Comparison of ENCODE assay signal across 22 mouse cellular contexts in genomic region chr1:169076006-169076405, GRCm38 (mm10).
DNase-seq lines count a peak whose midpoint lies in the region; ATAC-seq lines count a peak whose summit lies in the region.
"Had no signal": no experiment of that assay in that cellular context is flagged by ENCODE, and none has a peak within 500 bp of the region (broad histone marks: within the 10 kb centered on the region; RNA-seq: fewer than 3 reads in every experiment).

No protein-coding gene starts in this region.

- peak; percentile 26 for DNase-seq in forebrain, embryonic 14.5 days (ENCODE audit: low spot score)
- no peak for DNase-seq in hindbrain, embryonic 14.5 days (ENCODE audit: low spot score)
- DNase-seq in midbrain, embryonic 11.5 days (ENCODE audit: low spot score, missing footprints) = no peak
- DNase-seq in frontal cortex, postnatal 10 days (ENCODE audit: low spot score in 2 of 2) = no peak
- DNase-seq: adrenal gland, postnatal 14 days; B cell, adult 2 months; cerebellum, adult 18-20 months; cerebellum, postnatal 36 days; gastrocnemius, adult 2 months; heart, postnatal 4 days; kidney, postnatal 25 days; liver, embryonic 13.5 days; thymus, postnatal 14 days had no signal

- ATAC-seq in forebrain, embryonic 14.5 days = no peak
- ATAC-seq in forebrain, embryonic 16.5 days = no peak
- ATAC-seq in hindbrain, embryonic 13.5 days (ENCODE audit: low FRiP score) = 0 out of 2 replicates have a peak, but pooled peaks have one; percentile 24
- ATAC-seq in hindbrain, embryonic 14.5 days (ENCODE audit: low FRiP score) = no peak
- peak; percentile 69 for ATAC-seq in midbrain, embryonic 13.5 days
- ATAC-seq in midbrain, embryonic 11.5 days (ENCODE audit: low FRiP score) = no peak
- peak; percentile 44; the same call in 1 of the 2 replicates for ATAC-seq in neural tube, embryonic 12.5 days (ENCODE audit: low FRiP score, low read depth)
- ATAC-seq: activated CD4-positive, CD25-positive, alpha-beta regulatory T cell, adult 4 months; inflammation-experienced regulatory T-cells, adult 6 months; Patski had no signal

- H3K4me1 ChIP-seq in forebrain, embryonic 14.5 days (ENCODE audit: control insufficient read depth, insufficient read depth, low read length) = no peaks in the 10 kb centered on the region
- no peaks in the 10 kb centered on the region for H3K4me1 ChIP-seq in forebrain, embryonic 16.5 days (replicated peaks; ENCODE audit: control insufficient read depth, insufficient read depth, low read length)
- H3K4me1 ChIP-seq in hindbrain, embryonic 13.5 days (replicated peaks) = no peaks in the 10 kb centered on the region; the same call in 1 of the 2 replicates
- no peaks in the 10 kb centered on the region for H3K4me1 ChIP-seq in hindbrain, embryonic 14.5 days (replicated peaks; ENCODE audit: control insufficient read depth, insufficient read depth, low read length)
- no peaks in the 10 kb centered on the region for H3K4me1 ChIP-seq in midbrain, embryonic 13.5 days (replicated peaks)
- H3K4me1 ChIP-seq in midbrain, embryonic 11.5 days (ENCODE audit: control insufficient read depth, insufficient read depth, low read length) = no peaks in the 10 kb centered on the region
- peaks cover 5% of the 10 kb centered on the region; the same call in 1 of the 2 replicates for H3K4me1 ChIP-seq in neural tube, embryonic 12.5 days
- H3K4me1 ChIP-seq: liver, embryonic 13.5 days; midbrain, embryonic 12.5 days had no signal

- no peak overlapping the region for H3K4me2 ChIP-seq in forebrain, embryonic 14.5 days (ENCODE audit: low read length)
- no peak overlapping the region for H3K4me2 ChIP-seq in forebrain, embryonic 16.5 days (ENCODE audit: low read length)
- H3K4me2 ChIP-seq in hindbrain, embryonic 13.5 days = no peak overlapping the region
- H3K4me2 ChIP-seq in hindbrain, embryonic 14.5 days (replicated peaks) = no peak overlapping the region
- H3K4me2 ChIP-seq in midbrain, embryonic 13.5 days (replicated peaks) = no peak overlapping the region
- H3K4me2 ChIP-seq in midbrain, embryonic 11.5 days = no peak overlapping the region
- H3K4me2 ChIP-seq in neural tube, embryonic 12.5 days (replicated peaks) = no peak overlapping the region
- H3K4me2 ChIP-seq: liver, embryonic 13.5 days; midbrain, embryonic 12.5 days had no signal

- H3K27ac ChIP-seq in forebrain, embryonic 14.5 days (ENCODE audit: low read depth, low read length) = no peak overlapping the region
- no peak overlapping the region for H3K27ac ChIP-seq in forebrain, embryonic 16.5 days (ENCODE audit: low read length)
- H3K27ac ChIP-seq in hindbrain, embryonic 13.5 days = no peak overlapping the region
- H3K27ac ChIP-seq in hindbrain, embryonic 14.5 days = no peak overlapping the region
- H3K27ac ChIP-seq in midbrain, embryonic 13.5 days = no peak overlapping the region; the same call in 1 of the 2 replicates
- H3K27ac ChIP-seq in midbrain, embryonic 11.5 days (ENCODE audit: low read depth, low read length) = no peak overlapping the region
- no peak overlapping the region for H3K27ac ChIP-seq in neural tube, embryonic 12.5 days
- H3K27ac ChIP-seq: gastrocnemius, adult 2 months; liver, embryonic 13.5 days; midbrain, embryonic 12.5 days; stomach, postnatal 0 days had no signal

- H3K9ac ChIP-seq in forebrain, embryonic 14.5 days (ENCODE audit: low read length) = no peak overlapping the region
- H3K9ac ChIP-seq in forebrain, embryonic 16.5 days (replicated peaks; ENCODE audit: low read depth, low read length) = no peak overlapping the region
- no peak overlapping the region for H3K9ac ChIP-seq in hindbrain, embryonic 13.5 days
- no peak overlapping the region for H3K9ac ChIP-seq in hindbrain, embryonic 14.5 days
- no peak overlapping the region for H3K9ac ChIP-seq in midbrain, embryonic 13.5 days (replicated peaks)
- H3K9ac ChIP-seq in midbrain, embryonic 11.5 days (ENCODE audit: low read length) = no peak overlapping the region
- no peak overlapping the region for H3K9ac ChIP-seq in neural tube, embryonic 12.5 days
- H3K9ac ChIP-seq: liver, embryonic 13.5 days; midbrain, embryonic 12.5 days had no signal

- H3K9me3 ChIP-seq in forebrain, embryonic 14.5 days (replicated peaks; ENCODE audit: control insufficient read depth, low read length) = no peaks in the 10 kb centered on the region
- no peaks in the 10 kb centered on the region for H3K9me3 ChIP-seq in forebrain, embryonic 16.5 days (ENCODE audit: control insufficient read depth, low read length)
- no peaks in the 10 kb centered on the region for H3K9me3 ChIP-seq in hindbrain, embryonic 13.5 days
- H3K9me3 ChIP-seq in hindbrain, embryonic 14.5 days (ENCODE audit: control insufficient read depth, low read length) = no peaks in the 10 kb centered on the region
- H3K9me3 ChIP-seq in midbrain, embryonic 13.5 days = no peaks in the 10 kb centered on the region
- no peaks in the 10 kb centered on the region for H3K9me3 ChIP-seq in midbrain, embryonic 11.5 days (ENCODE audit: control insufficient read depth, low read length)
- H3K9me3 ChIP-seq in neural tube, embryonic 12.5 days = no peaks in the 10 kb centered on the region
- H3K9me3 ChIP-seq: midbrain, embryonic 12.5 days had no signal

- no peaks in the 10 kb centered on the region for H3K27me3 ChIP-seq in forebrain, embryonic 14.5 days (replicated peaks; ENCODE audit: control insufficient read depth, insufficient read depth, low read length)
- H3K27me3 ChIP-seq in forebrain, embryonic 16.5 days (replicated peaks; ENCODE audit: control insufficient read depth, insufficient read depth, low read length) = no peaks in the 10 kb centered on the region
- no peaks in the 10 kb centered on the region for H3K27me3 ChIP-seq in hindbrain, embryonic 13.5 days
- H3K27me3 ChIP-seq in hindbrain, embryonic 14.5 days (ENCODE audit: control insufficient read depth, insufficient read depth, low read length) = no peaks in the 10 kb centered on the region
- no peaks in the 10 kb centered on the region for H3K27me3 ChIP-seq in midbrain, embryonic 13.5 days
- no peaks in the 10 kb centered on the region for H3K27me3 ChIP-seq in midbrain, embryonic 11.5 days (ENCODE audit: control insufficient read depth, insufficient read depth, low read length)
- no peaks in the 10 kb centered on the region for H3K27me3 ChIP-seq in neural tube, embryonic 12.5 days (replicated peaks)
- H3K27me3 ChIP-seq: liver, embryonic 13.5 days; midbrain, embryonic 12.5 days had no signal

- no peaks in the 10 kb centered on the region for H3K36me3 ChIP-seq in forebrain, embryonic 14.5 days (ENCODE audit: control insufficient read depth, insufficient read depth, low read length)
- H3K36me3 ChIP-seq in forebrain, embryonic 16.5 days (ENCODE audit: control insufficient read depth, insufficient read depth) = no peaks in the 10 kb centered on the region
- H3K36me3 ChIP-seq in hindbrain, embryonic 13.5 days = no peaks in the 10 kb centered on the region
- no peaks in the 10 kb centered on the region for H3K36me3 ChIP-seq in hindbrain, embryonic 14.5 days (replicated peaks; ENCODE audit: control insufficient read depth, insufficient read depth)
- no peaks in the 10 kb centered on the region for H3K36me3 ChIP-seq in midbrain, embryonic 13.5 days
- no peaks in the 10 kb centered on the region for H3K36me3 ChIP-seq in midbrain, embryonic 11.5 days (ENCODE audit: control insufficient read depth, insufficient read depth, low read length)
- no peaks in the 10 kb centered on the region for H3K36me3 ChIP-seq in neural tube, embryonic 12.5 days
- H3K36me3 ChIP-seq: liver, embryonic 13.5 days; midbrain, embryonic 12.5 days had no signal

- 61% methylated on average over 7 of the region's 7 CpGs for WGBS in forebrain, embryonic 14.5 days
- WGBS in forebrain, embryonic 16.5 days = 57% methylated on average over 7 of the region's 7 CpGs
- 50% methylated on average over 7 of the region's 7 CpGs for WGBS in hindbrain, embryonic 13.5 days
- 53% methylated on average over 7 of the region's 7 CpGs for WGBS in hindbrain, embryonic 14.5 days
- 62% methylated on average over 7 of the region's 7 CpGs for whole genome bisulfite sequencing in midbrain, embryonic 13.5 days
- 79% methylated on average over 7 of the region's 7 CpGs for WGBS in midbrain, embryonic 11.5 days
- 44% methylated on average over 7 of the region's 7 CpGs for WGBS in neural tube, embryonic 12.5 days

- no peak overlapping the region for H3K4me3 ChIP-seq in forebrain, embryonic 14.5 days (ENCODE audit: low read depth, low read length)
- no peak overlapping the region for H3K4me3 ChIP-seq in forebrain, embryonic 16.5 days (replicated peaks; ENCODE audit: low read length)
- no peak overlapping the region for H3K4me3 ChIP-seq in hindbrain, embryonic 13.5 days
- H3K4me3 ChIP-seq in hindbrain, embryonic 14.5 days (replicated peaks; ENCODE audit: low read length) = no peak overlapping the region
- no peak overlapping the region for H3K4me3 ChIP-seq in midbrain, embryonic 13.5 days (replicated peaks)
- no peak overlapping the region for H3K4me3 ChIP-seq in midbrain, embryonic 11.5 days (ENCODE audit: low read depth, low read length)
- H3K4me3 ChIP-seq in neural tube, embryonic 12.5 days = no peak overlapping the region
- H3K4me3 ChIP-seq: gastrocnemius, adult 2 months; liver, embryonic 13.5 days; midbrain, embryonic 12.5 days had no signal

Comparison
In these comparisons a context has a peak if more than half of its experiments do, and no peak if none do; other contexts are left out.
1. ATAC-seq: peak in hindbrain, embryonic 13.5 days (single experiment), midbrain, embryonic 13.5 days (single experiment) and neural tube, embryonic 12.5 days (single experiment); none in forebrain, embryonic 14.5 days (single experiment), forebrain, embryonic 16.5 days (single experiment), hindbrain, embryonic 14.5 days (single experiment) and midbrain, embryonic 11.5 days (single experiment).